Mouse (Mus musculus) brain, adult 2 months (tissue): ENCODE results near the gene Elob.

Source experiments
- DNase-seq: peaks from one replicate; pipeline ENCODE4 v3.0.0; 2011; ENCODE audit warnings: low read depth, low spot score

The Elob gene

GRCm38 (mm10) chr17:23823614-23824013 lies 5.3 kb downstream of the Elob start:
- no peak for DNase-seq

GRCm38 (mm10) chr17:23823018-23823417 lies 5.9 kb downstream of the Elob start:
- no peak for DNase-seq

- DNase-seq: no peak
Observed at GRCm38 (mm10) chr17:23822094-23822493, 6.8 kb downstream of the Elob start.

GRCm38 (mm10) chr17:23820731-23821130 lies 8.2 kb downstream of the Elob start:
- peak; percentile 51 for DNase-seq

GRCm38 (mm10) chr17:23819235-23819634 lies 9.7 kb downstream of the Elob start:
- no peak for DNase-seq

GRCm38 (mm10) chr17:23818579-23818978 lies 10.4 kb downstream of the Elob start:
- DNase-seq: no peak

- DNase-seq: no peak
Observed at GRCm38 (mm10) chr17:23815641-23816040, 13.3 kb downstream of the Elob start.

GRCm38 (mm10) chr17:23807918-23808317 lies 21.0 kb downstream of the Elob start:
- no peak for DNase-seq

- peak; percentile 69 for DNase-seq
Observed at GRCm38 (mm10) chr17:23806867-23807266, 22.1 kb downstream of the Elob start.

- no peak for DNase-seq
Observed at GRCm38 (mm10) chr17:23804426-23805085, 24.4 kb downstream of the Elob start.

GRCm38 (mm10) chr17:23803366-23804041 lies 25.4 kb downstream of the Elob start:
- DNase-seq: peak; percentile 83

GRCm38 (mm10) chr17:23802746-23803365 lies 26.1 kb downstream of the Elob start:
- DNase-seq: peak; percentile 100

- no peak for DNase-seq
Observed at GRCm38 (mm10) chr17:23801627-23802026, 27.3 kb downstream of the Elob start.

GRCm38 (mm10) chr17:23797316-23797715 lies 31.6 kb downstream of the Elob start:
- no peak for DNase-seq

GRCm38 (mm10) chr17:23795323-23795722 lies 33.6 kb downstream of the Elob start:
- DNase-seq: no peak

- DNase-seq: peak; percentile 65
Observed at GRCm38 (mm10) chr17:23791079-23791357, 37.9 kb downstream of the Elob start.

GRCm38 (mm10) chr17:23790269-23791078 lies 38.5 kb downstream of the Elob start, which contains the start of gene Srrm2:
Gene Srrm2, plus strand, starts transcription at chr17:23790532.
- peak; percentile 79 for DNase-seq

- no peak for DNase-seq
Observed at GRCm38 (mm10) chr17:23789749-23790268, 39.1 kb downstream of the Elob start.

GRCm38 (mm10) chr17:23788973-23789372 lies 40.0 kb downstream of the Elob start:
- DNase-seq: no peak

GRCm38 (mm10) chr17:23786510-23786931 lies 42.4 kb downstream of the Elob start:
- DNase-seq: peak; percentile 91

- DNase-seq: peak; percentile 98
Observed at GRCm38 (mm10) chr17:23785561-23786471, 43.1 kb downstream of the Elob start, which contains the start of gene Flywch2. Gene Flywch2, minus strand, starts transcription at chr17:23786081.
